Mouse (Mus musculus) layer of hippocampus, postnatal 14 days (tissue): ENCODE data around the gene Snrnp35. TPM values are rescaled to one million over a fixed set of nuclear protein-coding genes. Genes with fewer than 3 reads are reported as not detected.
"Not testable (repeated sequence)": the region's sequence is repeated elsewhere in the genome, so short reads cannot be mapped to it uniquely, and the experiment has no call there.

Source experiments
- DNase-seq, 2 experiments: peaks; one replicate each; pipeline ENCODE4 v3.0.0; 2021 to 2022; ENCODE audit warnings: low spot score in 2 of 2, mixed read lengths in 1 of 2
- long read RNA-seq, 2 experiments: library from polyadenylated mRNA; stranded (forward); transcript quantifications; one replicate each; pipeline ENCODE4 v2.0.0; 2021
- total RNA-seq, 2 experiments: library from RNA; stranded (reverse); gene quantifications; 2 replicates each; pipeline ENCODE4 v1.2.3; 2021

The Snrnp35 gene
- 10 to 100 TPM; 19.7 to 22.3 TPM for total RNA-seq
- long read RNA-seq, experiment 1, transcript Snrnp35-201 (2 exons, 1,115 nt) = major isoform, 9 of 12 reads
- long read RNA-seq, experiment 1, partial matches to known transcripts = 0 of 12 reads
- long read RNA-seq, experiment 1, other reads (novel, unspliced or antisense) = 2 of 12 reads
- long read RNA-seq, experiment 2, transcript Snrnp35-201 (2 exons, 1,115 nt) = major isoform, 7 of 16 reads
- long read RNA-seq, experiment 2, partial matches to known transcripts = 0 of 16 reads
- long read RNA-seq, experiment 2, other reads (novel, unspliced or antisense) = 6 of 16 reads

DNA sequence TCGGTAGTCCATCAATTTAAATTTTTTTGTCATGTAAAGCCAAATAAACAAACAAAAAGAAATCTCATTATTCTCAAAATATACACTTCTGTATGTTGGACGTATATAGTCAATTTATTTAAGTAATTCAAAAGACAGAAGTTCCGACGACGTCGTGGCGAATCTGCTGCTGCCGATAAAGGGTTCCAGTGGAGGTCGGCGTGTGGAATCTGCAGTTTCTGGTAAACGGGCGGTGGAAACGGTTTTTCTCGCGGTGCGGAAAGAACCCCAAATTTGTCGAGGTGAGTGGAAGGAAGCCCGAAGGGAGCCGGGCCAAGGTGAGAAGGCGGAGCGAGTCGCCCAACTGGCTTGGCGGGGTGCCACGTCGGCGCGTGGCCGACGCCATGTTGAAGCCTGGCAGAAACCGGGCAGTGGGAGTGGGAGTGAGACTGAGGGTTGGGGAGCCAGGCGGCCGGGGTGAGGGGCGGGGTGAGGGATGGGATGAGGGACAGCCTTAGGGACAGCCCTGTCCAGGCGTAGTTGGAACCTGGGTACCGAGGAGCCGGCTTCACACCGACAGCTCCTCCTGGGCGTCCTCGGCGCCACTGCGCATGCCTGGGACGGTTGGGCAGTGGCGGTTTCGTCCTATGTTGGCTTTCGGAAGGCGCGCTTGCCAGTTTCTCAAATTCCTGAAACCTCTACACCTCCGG, at the start of gene Snrnp35:
Gene Snrnp35, plus strand, starts transcription at position 169 of the 689 bp plus-strand sequence.
- DNase-seq = peak; percentile 90 to 94

DNA sequence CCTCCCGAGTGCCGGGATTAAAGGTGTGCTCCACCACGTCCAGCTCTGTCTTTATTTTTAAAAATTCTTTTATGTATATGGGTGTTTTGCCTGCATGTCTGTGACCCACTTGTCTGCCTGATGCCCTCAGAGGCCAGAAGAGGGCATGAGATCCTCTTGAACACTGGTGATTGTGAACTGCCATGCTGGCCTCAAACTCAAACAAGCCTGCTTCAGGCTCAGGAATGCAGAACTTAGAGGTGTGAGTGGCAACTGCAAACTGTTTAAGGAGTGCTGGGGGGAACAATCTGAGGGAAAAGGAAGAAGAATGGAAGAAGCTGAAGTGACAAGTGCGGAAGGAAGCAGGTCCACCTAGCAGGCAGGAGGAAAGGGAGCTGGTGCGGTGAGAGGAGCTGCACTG, 44.7 kb upstream of the Snrnp35 start:
- DNase-seq = no peak

DNA sequence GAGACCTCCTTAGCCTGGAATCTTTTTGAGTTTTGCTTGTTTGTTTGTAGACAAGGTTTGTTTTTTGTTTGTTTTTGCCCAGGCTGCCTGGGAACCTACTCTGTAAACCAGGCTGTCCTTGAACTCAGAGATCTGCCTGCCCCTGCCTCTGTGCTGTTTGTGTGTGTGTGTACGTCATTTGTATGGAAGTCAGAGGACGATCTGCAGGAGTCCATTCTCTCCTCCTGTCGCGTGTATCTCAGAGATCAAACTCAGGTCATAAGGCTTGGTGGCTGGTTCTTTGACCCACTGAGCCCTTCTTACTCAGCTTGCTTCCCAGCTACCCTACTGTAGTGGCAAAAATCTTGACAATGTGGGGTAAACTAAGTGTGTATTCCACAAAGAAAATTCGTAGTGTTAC, 44.2 kb upstream of the Snrnp35 start:
- DNase-seq = no peak

- peak; percentile 93 to 96 for DNase-seq
Observed at GRCm38 (mm10) chr5:124439447-124440093, 43.4 kb upstream of the Snrnp35 start, which contains the start of gene Kmt5a. TSS of gene Kmt5a (plus strand) at chr5:124439930.

- DNase-seq = no peak
Observed at GRCm38 (mm10) chr5:124440094-124440701, 42.7 kb upstream of the Snrnp35 start.

- no peak for DNase-seq
Observed at GRCm38 (mm10) chr5:124442628-124443027, 40.3 kb upstream of the Snrnp35 start.

- no peak for DNase-seq
Observed at GRCm38 (mm10) chr5:124444208-124444607, 38.7 kb upstream of the Snrnp35 start.

DNA sequence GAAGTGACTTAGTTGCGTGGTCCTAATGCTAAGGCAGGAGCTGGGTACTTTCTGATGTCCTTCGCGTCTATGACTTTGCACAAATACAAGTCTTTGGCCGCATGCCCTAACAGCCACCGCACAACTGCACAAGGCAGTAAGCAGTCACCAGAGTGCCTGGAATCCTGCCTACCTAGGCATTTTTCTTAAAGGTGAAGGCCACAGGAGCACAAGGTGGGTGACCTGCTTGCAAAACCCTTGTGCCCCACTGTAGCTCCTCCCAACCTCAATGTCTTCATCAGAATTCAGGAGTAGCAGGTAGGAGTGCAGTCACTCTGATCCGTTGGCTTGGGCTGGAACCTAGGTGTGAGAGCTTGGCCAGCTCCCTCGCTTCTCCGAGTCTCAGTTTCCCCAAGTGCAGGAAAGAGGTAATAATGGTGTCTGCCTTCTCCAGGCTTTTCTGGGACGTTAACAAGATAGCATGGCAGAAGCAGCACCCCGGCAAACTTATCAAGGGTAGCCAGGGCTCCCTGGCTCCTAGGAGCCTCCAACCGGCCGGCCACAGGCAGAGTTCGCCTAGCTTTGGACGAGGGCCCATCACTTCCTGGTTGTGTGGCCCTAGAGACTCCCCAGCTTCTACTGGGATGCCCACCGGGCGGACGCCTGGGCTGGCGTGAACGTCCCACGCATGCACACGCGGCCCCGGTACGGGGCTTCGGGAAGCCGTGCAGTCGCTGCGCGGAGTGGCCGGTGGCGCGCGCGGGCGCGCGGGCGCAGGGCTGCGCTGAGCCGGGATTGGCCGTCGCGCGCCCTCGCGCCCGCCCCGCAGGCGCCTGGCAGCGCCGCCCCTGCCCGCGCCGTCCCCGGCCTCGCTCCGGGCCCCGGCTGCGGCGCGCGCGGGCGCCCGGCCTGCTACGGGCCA, 38.0 kb upstream of the Snrnp35 start:
- peak; percentile 66 to 67 for DNase-seq

DNA sequence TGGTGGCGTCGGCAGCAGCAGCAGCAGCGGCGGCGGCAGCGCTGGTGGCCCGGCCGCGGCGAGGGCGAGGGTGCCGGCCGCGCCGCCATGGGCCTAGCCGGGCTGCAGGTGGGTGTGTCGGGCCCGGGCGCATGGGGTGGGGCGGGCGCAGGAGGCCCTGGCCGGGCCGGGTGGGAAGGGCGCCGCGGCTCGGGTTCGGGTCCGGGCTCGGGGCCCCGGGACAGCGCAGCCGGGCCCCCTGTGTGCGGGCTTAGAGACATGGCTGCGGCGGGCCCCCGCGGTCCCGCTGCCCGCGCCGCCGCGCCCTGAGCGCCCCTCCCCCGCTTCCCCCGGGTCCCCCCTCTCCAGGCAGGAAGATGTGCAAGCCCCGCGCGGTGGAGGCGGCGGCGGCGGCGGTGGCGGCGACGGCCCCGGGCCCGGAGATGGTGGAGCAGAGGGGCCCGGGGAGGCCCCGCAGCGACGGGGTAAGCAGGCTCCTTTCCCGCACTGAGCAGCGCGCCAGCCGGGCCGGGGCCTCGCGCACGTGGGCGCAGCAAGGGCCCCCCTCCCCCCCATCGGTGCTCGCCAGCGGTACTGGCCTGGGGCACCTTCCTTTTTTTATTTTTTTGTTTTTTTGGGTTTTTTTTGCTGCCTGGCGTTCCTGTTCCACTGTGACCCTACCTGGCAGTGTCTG, 37.2 kb upstream of the Snrnp35 start:
- peak in 1 of 2 experiments; percentile 40 for DNase-seq

- DNase-seq = no peak
Observed at GRCm38 (mm10) chr5:124446301-124446881, 36.5 kb upstream of the Snrnp35 start.

DNA sequence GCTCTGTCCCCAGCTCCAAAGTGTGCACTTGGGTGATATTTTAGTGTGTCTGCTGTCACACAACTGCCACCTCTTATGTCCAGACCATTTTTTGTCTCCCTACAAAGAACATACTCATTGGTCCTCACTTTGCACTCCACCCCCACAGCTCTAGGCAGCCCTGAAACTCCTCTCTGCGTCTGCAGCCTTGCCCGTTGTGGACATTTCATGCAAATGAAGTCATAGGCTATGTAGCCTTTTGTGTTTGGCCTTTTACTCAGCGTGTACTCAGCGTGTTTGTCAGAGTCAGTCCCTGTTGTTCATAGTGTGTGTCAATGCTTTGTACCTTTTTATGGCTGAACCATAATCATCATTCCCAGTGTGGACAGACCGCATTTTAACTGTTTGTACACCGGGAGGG, 33.4 kb upstream of the Snrnp35 start:
- no peak for DNase-seq

GRCm38 (mm10) chr5:124450051-124450450, 32.9 kb upstream of the Snrnp35 start:
- no peak for DNase-seq

DNA sequence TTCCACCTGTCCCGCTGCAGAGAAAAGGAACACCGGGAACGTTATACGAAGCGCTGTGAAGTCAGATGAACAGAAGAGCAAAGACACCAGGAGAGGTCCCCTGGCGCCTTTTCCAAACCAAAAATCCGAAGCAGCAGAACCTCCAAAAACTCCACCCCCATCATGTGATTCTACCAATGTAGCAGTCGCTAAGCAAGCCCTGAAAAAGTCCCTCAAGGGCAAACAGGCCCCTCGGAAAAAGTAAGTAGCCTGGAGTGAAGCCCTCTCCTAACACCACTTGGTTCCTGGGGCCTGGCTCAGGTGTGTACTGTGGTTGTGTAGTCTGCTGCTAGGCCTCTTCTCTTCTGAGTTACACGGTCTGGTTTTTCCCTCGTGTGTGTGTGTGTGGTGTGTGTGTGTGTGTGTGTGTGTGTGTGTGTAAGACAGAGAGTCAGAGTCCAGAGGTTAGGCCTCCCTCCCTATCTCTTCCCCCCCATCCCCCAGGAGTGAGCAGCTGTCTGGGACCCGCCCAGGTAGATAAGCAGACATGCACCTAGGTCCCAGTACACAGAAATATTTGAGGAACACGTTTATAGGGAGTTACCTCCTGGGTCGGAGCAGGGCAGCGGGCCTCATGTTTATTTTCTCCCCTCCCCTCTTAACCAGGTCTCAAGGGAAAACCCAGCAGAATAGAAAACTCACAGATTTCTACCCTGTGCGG, 32.1 kb upstream of the Snrnp35 start:
- DNase-seq = no peak

- peak; percentile 58 to 62 for DNase-seq
Observed at GRCm38 (mm10) chr5:124452494-124453228, 30.3 kb upstream of the Snrnp35 start.

GRCm38 (mm10) chr5:124453339-124454081, 29.4 kb upstream of the Snrnp35 start:
- DNase-seq = peak; percentile 71 to 86

DNA sequence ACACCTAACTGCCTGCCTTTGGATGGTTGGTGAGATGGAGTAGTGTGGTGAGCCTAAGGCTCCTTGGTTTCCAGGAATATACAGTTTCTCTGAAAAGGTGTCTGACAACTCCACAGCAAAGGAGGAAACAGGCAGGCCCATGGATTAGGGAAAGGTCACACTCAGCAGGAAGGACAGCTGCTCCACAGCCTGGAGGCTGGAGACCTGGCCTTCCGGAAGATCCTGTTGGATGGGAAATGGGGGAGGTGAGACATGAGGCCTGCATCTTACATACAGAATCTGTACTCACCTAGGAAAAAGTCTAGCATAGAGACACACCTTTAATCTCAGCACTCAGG, 28.9 kb upstream of the Snrnp35 start:
- no peak for DNase-seq

GRCm38 (mm10) chr5:124456762-124457161, 26.2 kb upstream of the Snrnp35 start:
- DNase-seq = no peak

DNA sequence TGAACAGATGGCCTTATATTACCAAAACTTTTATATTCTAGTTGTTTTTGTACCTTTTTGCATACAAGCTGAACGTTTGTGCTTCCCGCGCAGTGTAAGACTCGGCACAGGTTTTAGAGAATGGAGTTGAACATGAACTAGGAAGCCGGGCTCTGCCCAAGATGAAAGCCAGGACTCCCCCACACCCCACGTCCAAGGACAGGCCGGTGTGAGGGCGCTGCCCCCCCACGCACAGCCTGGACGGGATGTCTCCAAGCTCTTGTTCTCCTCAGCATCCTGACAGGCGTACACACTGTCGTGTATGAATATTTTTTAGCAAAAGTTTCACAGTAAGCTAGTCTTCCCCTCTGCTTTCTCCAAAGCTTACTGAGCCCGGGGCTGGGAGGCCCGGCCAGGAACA, 22.0 kb upstream of the Snrnp35 start:
- DNase-seq = not testable (repeated sequence)
